Mouse (Mus musculus): ENCODE measurements around the gene Traf3.

Gene Traf3

GRCm38 (mm10) chr12:111165831-111166591 is at the start of gene Traf3:
TSS of gene Traf3 (plus strand) at chr12:111166370.
- peak in 1 of 2 experiments; percentile 34 for DNase-seq (ENCODE audit: low spot score in 2 of 2)

GRCm38 (mm10) chr12:111119506-111120085 is 46.6 kb upstream of the Traf3 start:
- DNase-seq (ENCODE audit: low spot score in 2 of 2) = no peak

GRCm38 (mm10) chr12:111120976-111121645 is 45.1 kb upstream of the Traf3 start:
- DNase-seq (ENCODE audit: low spot score in 2 of 2) = no peak

DNA sequence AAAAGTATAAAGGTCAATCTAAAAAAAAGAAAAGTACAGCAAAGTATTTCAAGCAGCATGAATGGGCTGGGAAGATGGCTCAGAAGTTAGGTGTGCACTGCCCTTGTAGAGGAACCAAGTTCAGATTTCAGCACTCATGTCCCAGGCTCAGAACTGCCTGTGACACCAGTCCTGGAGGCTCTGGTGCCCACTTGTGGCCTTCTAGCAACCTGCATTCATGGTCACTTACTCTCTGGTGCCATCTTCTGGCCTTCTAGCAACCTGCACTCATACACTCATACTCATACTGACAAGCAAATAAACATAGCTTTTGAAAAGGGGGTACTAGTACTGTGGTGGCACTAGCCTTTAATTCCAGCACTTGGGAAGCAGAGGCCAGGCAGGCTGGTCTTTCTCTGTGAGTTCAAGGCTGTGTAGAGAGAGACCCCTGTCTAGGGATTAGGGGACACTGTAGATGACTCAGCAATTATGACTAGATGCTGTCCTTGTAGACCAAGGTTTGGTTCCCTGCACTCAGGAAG is 43.8 kb upstream of the Traf3 start:
- no peak for DNase-seq (ENCODE audit: low spot score in 2 of 2)

DNA sequence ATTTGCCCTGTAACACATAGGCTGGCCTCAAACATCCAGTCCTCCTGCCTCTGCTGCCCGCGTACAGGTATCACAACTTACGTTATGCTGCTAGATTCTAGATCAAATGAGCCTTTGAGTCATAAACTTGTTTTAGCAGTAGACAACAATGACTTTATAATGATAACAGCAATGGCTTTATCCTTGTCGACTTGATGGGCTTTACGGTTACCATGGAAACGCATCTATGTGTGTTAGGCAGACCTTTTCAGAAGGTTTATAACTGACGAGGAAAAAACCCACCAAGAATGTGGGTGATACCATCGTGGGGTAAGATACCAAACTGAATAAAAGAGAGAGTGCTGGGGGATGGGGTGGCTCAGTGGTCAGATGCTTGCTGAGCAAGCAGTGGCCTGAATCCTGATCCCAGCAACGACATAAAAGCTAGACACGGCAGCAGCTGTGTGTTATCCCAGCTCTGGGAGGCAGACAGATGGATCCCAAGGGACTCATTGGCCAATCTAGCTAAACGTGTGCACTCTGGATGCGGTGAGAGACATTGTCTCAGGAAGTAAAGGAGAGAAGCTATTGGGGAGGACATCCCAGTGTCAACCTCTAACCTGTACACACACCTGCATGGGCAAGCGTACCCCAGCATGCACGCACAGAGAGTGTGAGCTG is 41.4 kb upstream of the Traf3 start:
- DNase-seq (ENCODE audit: low spot score in 2 of 2) = no peak

DNA sequence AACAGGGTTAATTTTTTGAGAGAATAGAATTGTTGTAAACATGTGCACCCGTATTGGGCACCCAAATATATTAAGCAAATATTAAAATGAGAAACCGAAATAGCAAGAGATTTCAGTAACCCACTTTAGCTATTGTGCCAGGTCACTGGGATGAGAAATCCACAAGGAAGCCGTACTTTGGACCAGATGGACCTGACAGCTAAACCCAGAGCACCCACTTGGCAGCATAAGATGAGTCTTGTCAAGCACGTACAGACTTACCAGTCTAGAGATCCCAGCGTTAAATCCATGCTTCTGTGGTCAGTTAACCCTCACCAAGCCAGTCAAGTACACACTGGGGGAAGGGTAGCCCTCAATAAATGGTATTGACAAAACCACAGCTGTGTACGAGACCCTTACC is 40.5 kb upstream of the Traf3 start:
- DNase-seq (ENCODE audit: low spot score in 2 of 2) = no peak

DNA sequence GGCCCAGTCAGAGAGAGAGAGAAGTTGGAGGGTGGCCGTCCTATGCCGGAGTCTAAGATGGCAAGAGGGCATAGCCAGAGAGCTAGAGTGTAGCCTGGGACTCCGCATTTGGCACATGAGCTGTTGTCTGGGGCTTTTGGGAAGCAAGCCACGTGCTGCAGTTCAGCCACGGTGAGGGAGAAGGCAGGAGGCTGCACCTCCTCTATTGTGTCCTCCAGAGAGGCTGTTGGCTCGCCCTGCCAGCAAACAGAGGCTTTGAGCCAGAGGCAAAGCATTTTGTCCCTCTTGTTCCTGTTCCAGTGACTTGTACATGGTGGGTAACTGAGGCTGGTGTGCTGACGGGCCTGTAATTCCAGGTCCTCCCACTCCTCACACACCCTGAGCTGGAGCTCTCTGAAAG is 32.0 kb upstream of the Traf3 start:
- no peak for DNase-seq (ENCODE audit: low spot score in 2 of 2)

GRCm38 (mm10) chr12:111134791-111135733 is 31.1 kb upstream of the Traf3 start:
- no peak for DNase-seq (ENCODE audit: low spot score in 2 of 2)

DNA sequence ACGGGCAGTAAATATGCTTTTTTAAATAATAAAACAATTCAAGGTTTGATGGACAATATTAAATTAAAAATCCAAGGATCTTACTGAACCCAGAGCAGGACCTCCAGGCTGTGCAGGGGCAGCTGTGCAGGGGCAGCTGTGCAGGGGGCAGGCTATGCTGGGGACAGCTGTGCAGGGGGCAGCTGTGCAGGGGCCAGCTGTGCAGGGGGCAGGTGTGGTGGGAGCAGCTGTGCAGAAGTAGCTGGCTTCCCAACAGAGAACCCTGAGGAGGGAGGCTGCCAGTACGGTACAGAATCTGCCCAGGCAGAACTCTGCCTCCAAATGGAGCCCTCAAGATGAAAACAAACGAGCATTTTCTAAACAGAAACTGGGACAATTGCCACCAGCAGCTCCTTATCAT is 30.2 kb upstream of the Traf3 start:
- no peak for DNase-seq (ENCODE audit: low spot score in 2 of 2)

- DNase-seq (ENCODE audit: low spot score in 2 of 2) = no peak
These were observed 29.1 kb upstream of the Traf3 start for GRCm38 (mm10) chr12:111137079-111137478.

GRCm38 (mm10) chr12:111143005-111143508 is 23.1 kb upstream of the Traf3 start:
- DNase-seq (ENCODE audit: low spot score in 2 of 2) = no peak

DNA sequence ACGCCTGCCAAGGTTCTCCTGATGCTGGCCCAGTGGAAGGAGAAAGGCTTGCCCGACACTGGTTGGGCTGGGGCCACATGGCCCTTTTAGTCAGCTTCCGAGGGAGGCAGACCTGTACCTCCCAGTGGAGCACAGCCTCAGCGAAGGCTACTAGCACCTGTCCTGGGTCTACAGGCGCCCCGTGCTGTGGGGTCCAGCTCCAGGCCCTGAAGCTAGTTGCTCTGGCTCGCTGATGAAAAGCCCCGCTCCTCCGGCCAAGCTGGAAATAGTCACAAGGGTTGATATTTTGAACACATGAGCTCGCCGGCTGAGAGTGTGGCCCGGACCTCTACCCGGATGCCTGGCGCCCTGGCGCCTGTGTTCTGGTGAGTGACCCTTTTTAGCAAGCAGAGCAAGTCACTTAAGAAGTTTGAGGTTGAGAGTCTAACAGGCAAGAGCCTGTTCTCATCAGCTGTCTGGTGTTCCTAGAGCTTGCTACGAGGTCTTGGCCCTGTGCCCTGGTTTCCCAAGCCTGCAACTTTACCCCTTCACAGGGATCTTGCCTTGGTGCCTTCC is 22.6 kb upstream of the Traf3 start:
- DNase-seq (ENCODE audit: low spot score in 2 of 2) = no peak

- no peak for DNase-seq (ENCODE audit: low spot score in 2 of 2)
These were observed 21.6 kb upstream of the Traf3 start for GRCm38 (mm10) chr12:111144598-111144997.

- DNase-seq (ENCODE audit: low spot score in 2 of 2) = peak in 1 of 2 experiments; percentile 73
These were observed 20.9 kb upstream of the Traf3 start for GRCm38 (mm10) chr12:111145269-111145668.

GRCm38 (mm10) chr12:111149495-111150235 is 16.5 kb upstream of the Traf3 start:
- DNase-seq (ENCODE audit: low spot score in 2 of 2) = no peak

DNA sequence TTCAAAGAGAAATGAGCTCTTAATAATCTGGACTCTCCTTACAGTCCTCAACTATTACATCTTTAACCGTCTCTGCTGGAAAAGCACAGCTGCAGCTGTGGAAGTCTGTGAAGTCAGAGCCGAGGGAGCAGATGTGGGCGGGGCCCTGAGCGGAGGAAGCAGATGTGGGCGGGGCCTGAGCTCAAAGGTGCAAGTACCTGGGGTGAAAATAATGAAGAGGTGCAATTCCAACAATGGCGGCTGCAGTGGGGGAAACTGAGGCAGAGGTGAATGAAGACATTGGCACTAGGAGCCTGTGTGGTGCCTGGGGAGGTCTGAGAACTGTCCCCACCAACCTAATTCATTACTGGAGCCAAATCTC is 16.0 kb upstream of the Traf3 start:
- DNase-seq (ENCODE audit: low spot score in 2 of 2) = no peak

- no peak for DNase-seq (ENCODE audit: low spot score in 2 of 2)
These were observed 14.6 kb upstream of the Traf3 start for GRCm38 (mm10) chr12:111151422-111152156.

DNA sequence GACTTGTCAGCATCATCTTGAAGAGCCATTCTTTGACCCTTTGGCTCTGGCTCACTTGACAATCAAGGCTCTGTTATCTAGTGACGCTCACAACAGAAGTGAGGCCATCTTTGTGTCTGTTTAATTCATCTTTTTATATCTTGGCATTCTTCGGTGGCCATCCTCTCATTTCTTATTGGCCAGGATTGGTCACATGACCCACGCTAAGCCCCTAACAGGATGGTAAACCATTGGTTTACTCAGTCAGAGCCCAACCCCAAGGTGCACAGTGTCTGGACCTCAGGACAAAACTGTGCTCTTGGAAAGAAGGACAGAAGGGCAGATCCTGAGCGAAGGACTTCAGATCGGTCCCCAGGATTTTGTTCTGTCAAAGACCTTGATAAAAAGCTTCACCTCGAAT is 13.6 kb upstream of the Traf3 start:
- DNase-seq (ENCODE audit: low spot score in 2 of 2) = no peak
